Mouse (Mus musculus): ENCODE measurements at regions not wholly inside any gene's neighbourhood (a gene's known extent, or its start where the extent isn't known, plus 50 kb on each side); places are given as distances from the start of the nearest gene placed in this dataset.
"Not testable (repeated sequence)": the region's sequence is repeated elsewhere in the genome, so short reads cannot be mapped to it uniquely, and the experiment has no call there.

DNA sequence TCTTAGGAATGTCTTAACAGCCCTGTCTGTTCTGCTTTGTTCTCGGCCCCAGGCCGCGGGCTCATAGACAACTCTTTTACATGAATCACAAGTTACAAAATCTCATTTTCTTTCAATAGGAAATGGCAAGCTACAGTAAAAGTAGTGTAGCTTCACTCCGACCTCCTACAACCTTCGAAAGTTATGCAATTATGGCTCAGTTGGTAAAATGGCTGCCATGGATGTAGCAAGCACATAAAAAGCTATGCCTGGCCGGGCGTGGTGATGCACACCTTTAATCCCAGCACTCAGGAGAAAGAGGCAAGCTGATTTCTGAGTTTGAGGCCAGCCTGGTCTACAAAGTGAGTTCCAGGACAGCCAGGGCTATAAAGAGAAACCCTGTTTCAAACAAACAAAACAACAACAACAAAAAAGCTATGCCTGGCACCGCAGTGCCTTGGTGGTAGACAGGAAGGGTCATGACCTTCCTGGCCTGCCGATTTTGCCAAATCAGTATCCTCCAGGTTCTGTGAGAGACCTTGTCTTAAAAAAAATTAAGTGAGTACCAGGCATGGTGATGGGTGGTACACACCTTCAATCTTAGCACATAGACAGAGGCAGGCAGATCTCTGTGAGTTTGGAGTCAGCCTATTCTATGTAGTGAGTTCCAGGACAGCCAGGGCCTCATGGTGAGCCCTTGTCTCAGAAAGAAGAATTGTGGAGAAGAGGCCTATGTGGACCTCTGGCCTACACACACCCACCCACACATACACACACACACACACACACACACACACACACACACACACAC lies 71.8 kb upstream of the Cpsf6 start:
- DNase-seq (ENCODE audit: low spot score in 2 of 2), result no peak

DNA sequence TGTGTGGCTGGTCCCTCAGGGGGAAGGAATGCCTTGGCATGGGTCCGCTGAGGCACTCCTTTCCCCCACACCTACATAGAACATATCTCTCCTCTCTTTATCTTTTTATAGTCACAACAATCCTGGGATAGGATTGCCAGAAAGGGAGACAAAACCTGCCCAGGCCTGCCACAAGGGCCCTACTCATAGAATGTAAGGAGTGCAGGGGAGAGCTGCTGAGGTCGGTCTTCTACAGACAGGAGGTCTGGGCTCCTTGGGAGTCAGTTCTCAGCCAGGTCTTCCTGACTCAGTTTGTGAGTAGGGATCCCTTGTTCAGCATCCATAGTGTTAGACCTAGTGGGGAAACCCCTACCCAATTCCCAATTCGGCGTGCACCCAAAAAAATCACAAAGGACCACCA lies 70.8 kb upstream of the Cpsf6 start:
- no peak for DNase-seq (ENCODE audit: low spot score in 2 of 2)

- DNase-seq (ENCODE audit: low spot score in 2 of 2), result no peak
Observed at GRCm38 (mm10) chr10:117450240-117450569, 70.4 kb upstream of the Cpsf6 start.

GRCm38 (mm10) chr10:117449416-117450239 lies 69.8 kb upstream of the Cpsf6 start:
- DNase-seq (ENCODE audit: low spot score in 2 of 2), result no peak

- not testable (repeated sequence) for DNase-seq (ENCODE audit: low spot score in 2 of 2)
Observed at GRCm38 (mm10) chr10:117448783-117449182, 69.0 kb upstream of the Cpsf6 start.

DNA sequence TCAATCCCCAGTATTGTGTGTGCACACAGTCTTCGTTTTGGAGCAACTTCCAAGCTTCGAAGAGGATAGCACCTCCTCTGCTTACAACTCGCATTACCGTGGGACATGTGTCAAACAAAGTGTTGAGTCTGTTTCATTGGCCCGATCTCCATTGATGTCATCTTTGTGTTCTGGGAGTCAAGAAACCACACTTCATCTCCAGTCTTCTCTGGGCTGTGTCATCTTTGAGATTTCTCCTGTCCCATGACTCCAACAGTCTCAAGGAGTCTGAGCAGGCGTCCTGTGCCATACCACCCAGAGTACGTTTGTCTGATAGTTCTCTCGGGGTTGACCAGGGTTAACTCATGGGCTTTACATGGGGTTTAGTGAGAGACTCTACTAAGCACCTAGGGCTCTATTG lies 67.8 kb upstream of the Cpsf6 start:
- no peak for DNase-seq (ENCODE audit: low spot score in 2 of 2)

DNA sequence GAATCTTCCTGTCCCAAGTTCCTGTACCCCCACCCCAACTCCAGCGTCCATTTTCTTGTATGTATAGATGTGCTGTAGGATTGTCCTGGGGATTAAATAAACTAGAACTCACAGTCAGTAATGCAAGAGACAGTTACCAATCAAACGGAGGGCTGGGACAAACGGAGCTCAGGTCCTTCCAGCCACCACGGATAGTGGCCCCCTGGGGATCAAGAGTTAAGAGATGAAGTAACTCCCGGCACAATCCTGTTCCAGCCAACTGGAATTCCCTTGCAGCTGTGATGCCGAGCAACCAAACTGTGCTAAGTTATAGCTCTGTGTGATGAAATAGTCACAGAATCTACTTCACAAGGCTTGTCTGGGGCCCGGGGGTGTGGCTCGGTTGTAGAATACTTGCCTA lies 67.4 kb upstream of the Cpsf6 start:
- no peak for DNase-seq (ENCODE audit: low spot score in 2 of 2)

DNA sequence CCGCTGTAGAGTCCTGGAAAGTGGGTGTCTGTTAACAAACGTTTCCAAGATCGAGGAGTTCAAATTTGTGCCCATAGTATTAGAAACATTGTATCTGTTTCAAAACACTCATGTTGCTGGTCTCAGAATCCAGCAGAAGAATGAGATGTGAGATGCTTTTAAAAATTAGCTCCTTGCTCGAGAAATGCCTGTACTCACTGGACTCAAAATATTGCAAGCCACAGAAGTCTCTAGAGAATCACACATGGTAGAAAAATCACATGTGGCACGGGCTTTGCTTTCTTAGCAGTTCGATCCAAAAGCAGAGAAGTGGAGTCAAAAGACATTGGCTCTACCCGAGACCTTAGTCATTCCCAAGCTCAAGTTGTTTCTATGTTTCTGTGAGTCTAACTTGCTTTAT lies 67.0 kb upstream of the Cpsf6 start:
- DNase-seq (ENCODE audit: low spot score in 2 of 2), result no peak

GRCm38 (mm10) chr10:117445801-117446490 lies 66.1 kb upstream of the Cpsf6 start:
- peak; percentile 34 to 52 for DNase-seq (ENCODE audit: low spot score in 2 of 2)

DNA sequence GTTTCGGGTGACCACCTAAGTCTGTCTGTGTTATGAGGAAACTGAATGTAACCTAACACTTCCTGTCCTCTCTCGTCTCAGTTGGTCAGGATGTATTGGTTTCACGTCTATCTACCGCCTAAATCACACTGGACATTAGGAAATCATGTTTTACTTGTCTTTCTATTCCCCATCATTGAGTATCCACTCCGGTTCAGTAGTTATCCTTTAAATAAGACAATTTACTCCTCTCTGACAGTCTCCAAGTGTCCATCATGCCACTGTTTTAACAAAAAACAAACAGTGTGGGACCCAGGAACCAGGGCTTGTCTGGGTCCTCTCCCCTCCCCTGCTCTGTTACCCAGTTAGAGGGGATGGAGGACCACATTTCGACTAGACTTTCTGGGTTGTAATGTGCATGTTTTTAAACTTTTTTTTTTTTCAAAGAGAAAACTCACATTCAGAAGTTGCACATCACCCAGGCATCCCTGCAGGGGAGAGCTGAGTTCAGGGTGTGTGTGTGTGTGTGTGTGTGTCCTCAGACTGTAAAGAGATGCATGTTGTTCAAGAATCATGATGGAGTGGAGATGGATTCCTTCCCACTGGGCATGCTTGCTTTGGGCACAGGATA lies 65.5 kb upstream of the Cpsf6 start:
- no peak for DNase-seq (ENCODE audit: low spot score in 2 of 2)

DNA sequence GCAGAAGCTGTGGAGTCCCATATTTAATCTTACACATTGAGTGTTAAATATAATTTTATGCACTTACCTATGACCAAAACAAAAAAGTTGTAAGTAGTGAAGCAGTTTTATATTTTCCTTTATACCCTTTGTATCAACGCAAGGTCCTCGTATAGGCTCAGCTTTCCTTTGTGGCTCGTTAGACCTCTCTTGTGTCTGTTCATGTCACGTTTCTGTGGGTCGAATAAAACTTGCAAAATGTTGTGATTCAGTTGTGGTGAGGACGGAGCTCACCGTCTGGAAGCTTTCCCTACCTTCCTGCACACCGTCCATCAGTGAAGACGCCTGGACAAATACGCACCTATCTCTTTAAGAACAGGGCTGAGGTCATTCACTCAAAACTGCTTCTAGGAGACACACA lies 64.9 kb upstream of the Cpsf6 start:
- DNase-seq (ENCODE audit: low spot score in 2 of 2), result no peak

DNA sequence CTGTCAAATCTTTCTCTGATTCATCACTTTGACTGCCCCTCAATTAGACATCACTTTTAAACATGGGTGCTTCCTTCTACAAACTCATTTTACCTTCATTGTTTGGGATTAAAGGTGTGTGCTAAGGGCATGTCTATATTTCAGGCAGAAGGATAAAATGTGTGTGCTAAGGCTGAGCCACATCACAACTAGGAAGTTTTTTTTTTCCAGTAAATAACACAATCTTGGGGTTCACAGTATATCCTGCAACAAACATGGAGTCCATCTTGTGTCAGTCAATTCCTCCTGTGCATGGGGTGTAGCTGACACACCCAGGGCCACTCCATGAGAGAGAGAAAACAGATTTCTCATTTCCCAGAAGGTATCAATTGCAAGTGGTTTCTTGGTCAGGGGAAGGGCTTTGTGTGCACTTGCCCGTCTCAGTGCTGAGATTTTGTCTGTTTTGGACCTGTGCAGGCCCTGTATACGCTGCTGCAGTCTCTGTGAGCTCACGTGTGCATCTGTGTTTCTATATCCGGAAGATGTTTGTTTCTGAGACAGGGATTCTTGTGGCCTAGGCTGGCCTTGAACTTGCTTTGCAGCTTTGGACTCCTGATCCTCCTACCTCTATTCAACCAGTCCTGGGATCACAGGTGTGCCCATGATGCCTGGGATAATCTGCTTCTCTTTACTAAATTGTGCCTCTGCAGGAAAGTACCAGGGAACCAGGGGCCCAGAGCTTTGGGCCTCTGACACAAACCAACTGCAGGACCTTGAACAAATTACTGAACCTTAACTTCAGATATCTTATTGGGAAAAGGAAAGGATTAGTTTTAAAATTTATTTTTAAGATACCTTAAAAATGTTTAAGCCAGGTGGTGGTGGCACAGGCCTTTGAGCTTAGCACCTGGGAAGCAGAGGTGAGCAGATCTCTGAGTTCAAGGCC lies 63.9 kb upstream of the Cpsf6 start:
- DNase-seq (ENCODE audit: low spot score in 2 of 2), result no peak

- no peak for DNase-seq (ENCODE audit: low spot score in 2 of 2)
Observed at GRCm38 (mm10) chr10:117441979-117442803, 62.4 kb upstream of the Cpsf6 start.

DNA sequence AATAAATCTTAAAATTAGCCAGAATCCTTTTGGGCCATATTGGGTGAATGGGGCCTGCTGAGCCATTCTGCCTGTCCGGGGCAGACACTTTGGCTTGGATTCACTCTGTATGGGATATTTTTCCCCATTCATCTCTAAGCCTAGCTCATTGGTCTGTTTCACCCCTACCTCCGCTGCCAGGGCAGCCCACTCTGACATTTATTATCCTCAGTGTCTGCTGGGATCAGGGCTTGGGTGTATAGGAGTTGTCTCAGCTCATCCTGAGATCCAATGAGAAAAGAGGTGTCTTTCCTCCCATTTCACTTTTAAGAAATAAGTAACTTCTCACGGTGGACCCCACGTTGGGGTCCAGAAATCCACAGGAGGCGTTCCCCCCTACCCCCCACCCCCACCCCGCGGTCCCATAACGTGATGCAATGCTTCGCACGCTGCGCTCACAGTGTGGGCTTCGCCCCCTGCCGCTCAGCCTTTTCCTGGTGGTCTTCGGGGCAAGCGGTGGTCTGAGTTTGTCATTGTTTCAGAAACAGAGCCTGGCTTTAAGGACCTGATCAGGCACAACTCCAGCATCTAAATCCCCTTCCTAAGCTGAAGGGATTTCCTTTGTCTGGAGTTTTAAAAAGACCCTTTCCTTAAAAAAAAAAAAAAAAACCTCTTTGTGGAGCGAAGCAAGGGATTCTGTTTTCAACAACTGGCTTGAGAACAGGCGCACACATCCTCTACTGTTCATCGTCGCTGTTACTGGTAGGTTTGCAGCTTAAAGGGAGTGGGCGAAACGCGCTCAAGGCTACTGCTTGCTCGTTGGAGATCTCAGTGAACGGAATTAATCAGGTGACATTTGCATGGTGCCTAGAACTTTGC lies 61.5 kb upstream of the Cpsf6 start:
- DNase-seq (ENCODE audit: low spot score in 2 of 2), result no peak

- no peak for DNase-seq (ENCODE audit: low spot score in 2 of 2)
Observed at GRCm38 (mm10) chr10:117440225-117440976, 60.6 kb upstream of the Cpsf6 start.

DNA sequence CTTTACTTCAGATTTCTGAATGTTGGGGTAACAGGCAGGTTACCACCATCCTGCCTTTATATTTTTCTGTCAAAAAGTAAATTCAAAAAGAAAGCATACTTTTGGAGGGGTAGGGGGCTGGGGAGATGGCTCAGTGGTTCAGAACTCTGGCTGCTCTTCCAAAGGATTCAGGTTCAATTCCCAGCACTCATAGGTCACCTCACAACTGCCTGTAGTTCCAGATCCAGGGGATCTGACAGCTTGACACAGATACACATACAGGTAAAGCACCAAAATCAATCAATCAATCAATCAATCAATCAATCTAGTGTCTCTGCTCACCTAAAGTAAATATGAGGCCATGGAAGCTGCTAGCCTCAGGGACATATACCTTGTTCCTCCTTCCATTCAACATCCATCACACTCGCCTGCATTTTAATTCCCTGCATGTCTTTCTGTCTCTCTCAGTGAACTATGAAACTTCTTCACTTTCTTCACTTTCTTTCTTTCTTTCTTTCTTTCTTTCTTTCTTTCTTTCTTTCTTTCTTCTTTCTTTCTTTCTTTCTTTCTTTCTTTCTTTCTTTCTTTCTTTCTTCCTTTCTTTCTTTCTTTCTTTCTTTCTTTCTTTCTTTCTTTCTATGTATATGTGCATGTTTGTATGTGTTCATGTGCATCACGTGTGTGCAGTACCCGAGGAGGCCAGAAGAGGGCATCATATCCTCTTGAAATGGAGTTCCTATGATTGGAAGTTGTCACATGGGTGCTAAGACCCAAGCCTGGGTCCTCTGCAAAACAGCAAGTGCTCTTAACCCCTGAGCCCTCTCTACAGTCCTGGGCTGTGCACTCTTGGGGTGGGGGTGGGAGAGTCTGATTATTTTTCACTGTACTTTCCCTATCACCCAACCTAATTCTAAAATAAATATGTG lies 59.6 kb upstream of the Cpsf6 start:
- DNase-seq (ENCODE audit: low spot score in 2 of 2), result no peak

GRCm38 (mm10) chr10:117438614-117439193 lies 58.9 kb upstream of the Cpsf6 start:
- DNase-seq (ENCODE audit: low spot score in 2 of 2), result no peak
